Mouse (Mus musculus): Measurements from ENCODE around the gene BC051019. TPM values are rescaled to one million over a fixed set of nuclear protein-coding genes. Genes with fewer than 3 reads are reported as not detected.

Gene BC051019
- total and polyA plus RNA-seq, 2 experiments from 2014 or later: not detected

- DNase-seq (ENCODE audit: low spot score) (no peak), ATAC-seq (ENCODE audit: insufficient read depth, low read depth) (no peak)
- Histone ChIP-seq H3K4me1 (ENCODE audit: control insufficient read depth, insufficient read depth) (no peaks in the 10 kb centered on the region), H3K9ac (replicated peaks; ENCODE audit: low read depth, low read length) (no peak overlapping the region), H3K4me2 (ENCODE audit: low read depth, low read length) (no peak overlapping the region), H3K36me3 (replicated peaks; ENCODE audit: control insufficient read depth, insufficient read depth, low read length) (no peaks in the 10 kb centered on the region), H3K27me3 (ENCODE audit: control insufficient read depth, insufficient read depth, low read length) (no peaks in the 10 kb centered on the region), H3K4me3 (ENCODE audit: low read depth, low read length) (no peak overlapping the region), H3K9me3 (replicated peaks; ENCODE audit: control insufficient read depth, low read length) (no peaks in the 10 kb centered on the region), H3K27ac (ENCODE audit: low read depth) (no peak overlapping the region)
- 90% methylated on average over 2 of the region's 2 CpGs for WGBS
- TF ChIP-seq EP300 (IDR thresholded peaks at IDR 0.05; ENCODE audit: low read depth): no peak
- no peak for TF ChIP-seq CTCF (IDR thresholded peaks at IDR 0.05; ENCODE audit: low read depth)
Observed at GRCm38 (mm10) chr7:109722618-109723017, 1.0 kb downstream of the BC051019 start.

DNA sequence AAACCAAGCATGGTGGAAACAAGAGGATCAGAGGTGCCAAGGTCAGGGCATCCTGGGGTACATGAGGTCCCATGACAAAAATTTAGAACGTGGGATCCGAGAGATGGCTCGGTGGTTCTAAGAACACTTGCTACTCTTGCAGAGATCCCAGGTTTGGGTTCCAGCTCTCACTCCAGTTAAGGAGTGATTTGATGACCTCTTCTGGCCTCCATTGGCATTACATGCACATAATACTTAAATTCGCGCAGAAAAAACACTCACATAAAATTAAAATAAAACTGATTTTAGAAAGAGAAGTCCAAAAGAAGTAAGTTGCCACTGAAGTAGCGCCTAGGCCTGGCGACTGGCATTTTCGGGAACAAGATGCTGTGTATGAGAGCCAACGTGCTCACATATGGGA is 4.4 kb downstream of the BC051019 start:
- WGBS: 49% methylated on average over 9 of the region's 9 CpGs

GRCm38 (mm10) chr7:109713434-109713982 is 10.1 kb downstream of the BC051019 start:
- H3K9me3 ChIP-seq (replicated peaks; ENCODE audit: control insufficient read depth, low read length): no peaks in the 10 kb centered on the region
- H3K27me3 ChIP-seq (ENCODE audit: control insufficient read depth, insufficient read depth, low read length): no peaks in the 10 kb centered on the region
- ATAC-seq (ENCODE audit: insufficient read depth, low read depth) (no peak), DNase-seq (ENCODE audit: low spot score) (no peak)
- H3K36me3 ChIP-seq (replicated peaks; ENCODE audit: control insufficient read depth, insufficient read depth, low read length): peaks cover 14% of the 10 kb centered on the region
- H3K4me3 ChIP-seq (ENCODE audit: low read depth, low read length): no peak overlapping the region
- no peak overlapping the region for H3K27ac ChIP-seq (ENCODE audit: low read depth)
- H3K4me1 ChIP-seq (ENCODE audit: control insufficient read depth, insufficient read depth): peaks cover 12% of the 10 kb centered on the region; the same call in 1 of the 2 replicates
- H3K4me2 ChIP-seq (ENCODE audit: low read depth, low read length): no peak overlapping the region
- TF ChIP-seq EP300 (IDR thresholded peaks at IDR 0.05; ENCODE audit: low read depth): no peak
- no peak for TF ChIP-seq CTCF (IDR thresholded peaks at IDR 0.05; ENCODE audit: low read depth)
- H3K9ac ChIP-seq (replicated peaks; ENCODE audit: low read depth, low read length): no peak overlapping the region
- WGBS: 80% methylated on average over 2 of the region's 2 CpGs

More for the DNA sequence above, 4.4 kb downstream of the BC051019 start:
- ATAC-seq (ENCODE audit: insufficient read depth, low read depth) (no peak), DNase-seq (ENCODE audit: low spot score) (peak; percentile 42)
- no peaks in the 10 kb centered on the region for H3K36me3 ChIP-seq (replicated peaks; ENCODE audit: control insufficient read depth, insufficient read depth, low read length)
- H3K4me2 ChIP-seq (ENCODE audit: low read depth, low read length): no peak overlapping the region
- H3K27me3 ChIP-seq (ENCODE audit: control insufficient read depth, insufficient read depth, low read length): no peaks in the 10 kb centered on the region
- H3K4me3 ChIP-seq (ENCODE audit: low read depth, low read length): no peak overlapping the region
- H3K4me1 ChIP-seq (ENCODE audit: control insufficient read depth, insufficient read depth): no peaks in the 10 kb centered on the region
- no peak overlapping the region for H3K27ac ChIP-seq (ENCODE audit: low read depth)
- TF ChIP-seq EP300 (IDR thresholded peaks at IDR 0.05; ENCODE audit: low read depth): no peak
- TF ChIP-seq CTCF (IDR thresholded peaks at IDR 0.05; ENCODE audit: low read depth): peak; percentile 50
- no peaks in the 10 kb centered on the region for H3K9me3 ChIP-seq (replicated peaks; ENCODE audit: control insufficient read depth, low read length)
- no peak overlapping the region for H3K9ac ChIP-seq (replicated peaks; ENCODE audit: low read depth, low read length)

GRCm38 (mm10) chr7:109712198-109712597 is 11.5 kb downstream of the BC051019 start:
- WGBS: 91% methylated on average over 7 of the region's 7 CpGs
- Histone ChIP-seq H3K9me3 (replicated peaks; ENCODE audit: control insufficient read depth, low read length) (no peaks in the 10 kb centered on the region), H3K36me3 (replicated peaks; ENCODE audit: control insufficient read depth, insufficient read depth, low read length) (peaks cover 14% of the 10 kb centered on the region), H3K9ac (replicated peaks; ENCODE audit: low read depth, low read length) (no peak overlapping the region), H3K4me1 (ENCODE audit: control insufficient read depth, insufficient read depth) (peaks cover 16% of the 10 kb centered on the region; the same call in 1 of the 2 replicates), H3K4me2 (ENCODE audit: low read depth, low read length) (no peak overlapping the region), H3K4me3 (ENCODE audit: low read depth, low read length) (no peak overlapping the region), H3K27me3 (ENCODE audit: control insufficient read depth, insufficient read depth, low read length) (no peaks in the 10 kb centered on the region), H3K27ac (ENCODE audit: low read depth) (no peak overlapping the region)
- TF ChIP-seq CTCF (IDR thresholded peaks at IDR 0.05; ENCODE audit: low read depth): no peak
- no peak for TF ChIP-seq EP300 (IDR thresholded peaks at IDR 0.05; ENCODE audit: low read depth)
- ATAC-seq (ENCODE audit: insufficient read depth, low read depth): no peak
- DNase-seq (ENCODE audit: low spot score): no peak

DNA sequence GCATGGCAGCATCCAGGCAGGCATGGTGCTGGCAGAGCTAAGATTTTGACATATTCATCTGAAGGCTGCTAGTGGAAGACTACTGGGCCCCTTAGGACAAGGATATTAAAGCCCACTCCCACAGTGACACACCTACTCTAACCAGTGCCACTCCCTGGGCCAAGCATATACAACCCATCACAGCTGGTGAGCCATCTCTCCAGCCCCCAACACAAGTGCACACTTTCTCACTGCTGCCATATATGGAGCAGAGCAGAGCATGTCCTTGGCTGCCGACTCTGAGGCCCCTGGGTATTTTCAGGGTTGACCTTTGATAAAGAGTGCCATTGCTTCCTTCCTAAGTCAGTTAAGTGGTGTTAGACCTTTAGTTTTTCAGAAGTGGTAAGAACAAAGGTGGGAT is 13.6 kb downstream of the BC051019 start:
- Histone ChIP-seq H3K27ac (ENCODE audit: low read depth) (peak overlapping the region; percentile 82), H3K4me3 (ENCODE audit: low read depth, low read length) (no peak overlapping the region), H3K36me3 (replicated peaks; ENCODE audit: control insufficient read depth, insufficient read depth, low read length) (peaks cover 14% of the 10 kb centered on the region), H3K9ac (replicated peaks; ENCODE audit: low read depth, low read length) (no peak overlapping the region), H3K27me3 (ENCODE audit: control insufficient read depth, insufficient read depth, low read length) (no peaks in the 10 kb centered on the region), H3K4me2 (ENCODE audit: low read depth, low read length) (no peak overlapping the region), H3K9me3 (replicated peaks; ENCODE audit: control insufficient read depth, low read length) (no peaks in the 10 kb centered on the region), H3K4me1 (ENCODE audit: control insufficient read depth, insufficient read depth) (peaks cover 16% of the 10 kb centered on the region; the same call in 1 of the 2 replicates)
- TF ChIP-seq EP300 (IDR thresholded peaks at IDR 0.05; ENCODE audit: low read depth): no peak
- peak; percentile 9 for DNase-seq (ENCODE audit: low spot score)
- ATAC-seq (ENCODE audit: insufficient read depth, low read depth): no peak
- 8% methylated on average over 1 of the region's 1 CpGs for WGBS

GRCm38 (mm10) chr7:109708961-109709382 is 14.7 kb downstream of the BC051019 start:
- no peaks in the 10 kb centered on the region for H3K9me3 ChIP-seq (replicated peaks; ENCODE audit: control insufficient read depth, low read length)
- peaks cover 14% of the 10 kb centered on the region for H3K36me3 ChIP-seq (replicated peaks; ENCODE audit: control insufficient read depth, insufficient read depth, low read length)
- ATAC-seq (ENCODE audit: insufficient read depth, low read depth) (peak; percentile 67), DNase-seq (ENCODE audit: low spot score) (peak; percentile 52)
- 0 out of 2 replicates have a peak, but pooled peaks have one; percentile 18 for TF ChIP-seq EP300 (IDR thresholded peaks at IDR 0.05; ENCODE audit: low read depth)
- no peak for TF ChIP-seq CTCF (IDR thresholded peaks at IDR 0.05; ENCODE audit: low read depth)
- H3K4me3 ChIP-seq (ENCODE audit: low read depth, low read length): no peak overlapping the region
- WGBS: 21% methylated on average over 3 of the region's 3 CpGs
- no peak overlapping the region for H3K9ac ChIP-seq (replicated peaks; ENCODE audit: low read depth, low read length)
- H3K27me3 ChIP-seq (ENCODE audit: control insufficient read depth, insufficient read depth, low read length): no peaks in the 10 kb centered on the region
- peak overlapping the region; percentile 82 for H3K27ac ChIP-seq (ENCODE audit: low read depth)
- peaks cover 18% of the 10 kb centered on the region; the same call in 1 of the 2 replicates for H3K4me1 ChIP-seq (ENCODE audit: control insufficient read depth, insufficient read depth)
- no peak overlapping the region for H3K4me2 ChIP-seq (ENCODE audit: low read depth, low read length)
